In the genomic region with DNA sequence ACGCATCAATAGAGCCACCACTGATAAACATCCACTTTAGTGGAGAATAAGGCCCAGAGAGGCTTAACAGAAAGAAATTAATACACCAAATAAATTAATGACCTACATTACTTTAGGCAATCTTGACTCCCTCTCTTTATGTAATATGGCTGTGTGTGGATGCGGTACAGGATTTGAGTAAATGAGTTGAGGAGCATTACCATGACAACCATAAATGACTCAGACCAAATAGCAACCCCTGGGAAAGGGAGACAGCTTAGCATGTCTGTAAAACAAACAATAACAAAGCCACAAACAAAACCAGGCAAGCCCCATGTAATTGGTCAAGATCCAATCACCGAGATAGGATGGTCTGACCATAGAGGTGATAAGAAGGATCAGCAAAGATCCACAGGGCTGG, we compare ENCODE assay signal across 23 mouse cellular contexts.
DNase-seq lines count a peak whose midpoint lies in the region; ATAC-seq and TF ChIP-seq lines count a peak whose summit lies in the region.
"Had no signal": no experiment of that assay in that cellular context is flagged by ENCODE, and none has a peak within 500 bp of the region (broad histone marks: within the 10 kb centered on the region; RNA-seq: fewer than 3 reads in every experiment).

No protein-coding gene starts in this region.

- no peak overlapping the region for H3K4me2 ChIP-seq in neural tube, embryonic 13.5 days
- H3K4me2 ChIP-seq in hindbrain, embryonic 14.5 days (replicated peaks) = no peak overlapping the region
- H3K4me2 ChIP-seq in hindbrain, postnatal 0 days (ENCODE audit: low read depth, low read length) = no peak overlapping the region
- no peak overlapping the region for H3K4me2 ChIP-seq in liver, embryonic 11.5 days
- H3K4me2 ChIP-seq: embryonic facial prominence, embryonic 15.5 days; heart, embryonic 13.5 days had no signal

- H3K9me3 ChIP-seq in neural tube, embryonic 13.5 days = no peaks in the 10 kb centered on the region
- no peaks in the 10 kb centered on the region for H3K9me3 ChIP-seq in hindbrain, embryonic 14.5 days (ENCODE audit: control insufficient read depth, low read length)
- H3K9me3 ChIP-seq in hindbrain, postnatal 0 days (ENCODE audit: low read length) = peaks cover 6% of the 10 kb centered on the region; the same call in 1 of the 2 replicates
- no peaks in the 10 kb centered on the region for H3K9me3 ChIP-seq in liver, embryonic 11.5 days (ENCODE audit: control insufficient read depth, low read length)
- H3K9me3 ChIP-seq: embryonic facial prominence, embryonic 15.5 days; forebrain, embryonic 10.5 days had no signal

- no peaks in the 10 kb centered on the region for H3K36me3 ChIP-seq in neural tube, embryonic 13.5 days
- H3K36me3 ChIP-seq in hindbrain, embryonic 14.5 days (replicated peaks; ENCODE audit: control insufficient read depth, insufficient read depth) = no peaks in the 10 kb centered on the region
- no peaks in the 10 kb centered on the region for H3K36me3 ChIP-seq in hindbrain, postnatal 0 days (ENCODE audit: insufficient read depth, low read length)
- no peaks in the 10 kb centered on the region for H3K36me3 ChIP-seq in liver, embryonic 11.5 days (ENCODE audit: control insufficient read depth, insufficient read depth, low read length)
- H3K36me3 ChIP-seq: embryonic facial prominence, embryonic 15.5 days; forebrain, embryonic 10.5 days; heart, embryonic 13.5 days had no signal

- peak overlapping the region; percentile 39; the same call in 1 of the 2 replicates for H3K27ac ChIP-seq in layer of hippocampus, adult 2 months
- peak overlapping the region; percentile 33; the same call in 1 of the 2 replicates for H3K27ac ChIP-seq in neural tube, embryonic 13.5 days (replicated peaks)
- peak overlapping the region; percentile 32 for H3K27ac ChIP-seq in hindbrain, embryonic 14.5 days
- no peak overlapping the region for H3K27ac ChIP-seq in hindbrain, postnatal 0 days
- no peak overlapping the region for H3K27ac ChIP-seq in liver, embryonic 11.5 days (ENCODE audit: low read depth, low read length)
- H3K27ac ChIP-seq: embryonic facial prominence, embryonic 15.5 days; forebrain, embryonic 10.5 days; gastrocnemius, adult 2 months; heart, embryonic 13.5 days had no signal

- TF ChIP-seq CTCF in layer of hippocampus, adult 2 months (conservative IDR thresholded peaks at IDR 0.05) = no peak
- no peak for TF ChIP-seq CTCF in hindbrain, postnatal 0 days (IDR thresholded peaks at IDR 0.05; ENCODE audit: low read depth)

- H3K4me3 ChIP-seq in layer of hippocampus, adult 2 months = no peak overlapping the region
- H3K4me3 ChIP-seq in neural tube, embryonic 13.5 days = no peak overlapping the region
- no peak overlapping the region for H3K4me3 ChIP-seq in hindbrain, embryonic 14.5 days (replicated peaks; ENCODE audit: low read length)
- no peak overlapping the region for H3K4me3 ChIP-seq in hindbrain, postnatal 0 days (ENCODE audit: low read length)
- no peak overlapping the region for H3K4me3 ChIP-seq in liver, embryonic 11.5 days (ENCODE audit: low read depth, low read length)
- H3K4me3 ChIP-seq: embryonic facial prominence, embryonic 15.5 days; erythroblast, embryonic 14.5 days; forebrain, embryonic 10.5 days; gastrocnemius, adult 2 months; heart, embryonic 13.5 days had no signal

- DNase-seq in layer of hippocampus, adult 2 months (ENCODE audit: low spot score in 2 of 2) = no peak
- no peak for DNase-seq in layer of hippocampus, adult 18-20 months (ENCODE audit: low spot score in 2 of 2)
- no peak for DNase-seq in neural tube, embryonic 10.5 days (ENCODE audit: extremely low spot score, low spot score)
- peak; percentile 48 for DNase-seq in hindbrain, embryonic 14.5 days (ENCODE audit: low spot score)
- DNase-seq in hindbrain, postnatal 0 days (ENCODE audit: low spot score) = no peak
- no peak for DNase-seq in liver, embryonic 11.5 days (ENCODE audit: low spot score)
- no peak for DNase-seq in kidney, postnatal 14 days
- DNase-seq: adrenal gland, adult 2 months; adrenal gland, postnatal 25 days; cerebellum, adult 11 months; cerebellum, adult 8-10 months; cerebellum, postnatal 14 days; embryo, embryonic 11 days; gastrocnemius, adult 2 months; gastrocnemius, postnatal 36 days; heart, adult 11 months; heart, postnatal 4 days had no signal

- no peak overlapping the region for H3K9ac ChIP-seq in neural tube, embryonic 13.5 days
- H3K9ac ChIP-seq in hindbrain, embryonic 14.5 days = no peak overlapping the region
- H3K9ac ChIP-seq in hindbrain, postnatal 0 days (replicated peaks; ENCODE audit: low read length) = no peak overlapping the region
- no peak overlapping the region for H3K9ac ChIP-seq in liver, embryonic 11.5 days (ENCODE audit: low read depth, low read length)
- H3K9ac ChIP-seq: embryonic facial prominence, embryonic 15.5 days; heart, embryonic 13.5 days had no signal

- WGBS in neural tube, embryonic 13.5 days = 55% methylated on average over 3 of the region's 3 CpGs
- WGBS in hindbrain, embryonic 14.5 days = 51% methylated on average over 3 of the region's 3 CpGs
- 63% methylated on average over 3 of the region's 3 CpGs for WGBS in hindbrain, postnatal 0 days
- WGBS in liver, embryonic 11.5 days = 79% methylated on average over 3 of the region's 3 CpGs

- H3K4me1 ChIP-seq in neural tube, embryonic 13.5 days (replicated peaks) = peaks cover 17% of the 10 kb centered on the region
- H3K4me1 ChIP-seq in hindbrain, embryonic 14.5 days (replicated peaks; ENCODE audit: control insufficient read depth, insufficient read depth, low read length) = peaks cover 18% of the 10 kb centered on the region
- no peaks in the 10 kb centered on the region for H3K4me1 ChIP-seq in hindbrain, postnatal 0 days (ENCODE audit: insufficient read depth, low read length)
- no peaks in the 10 kb centered on the region for H3K4me1 ChIP-seq in liver, embryonic 11.5 days (replicated peaks; ENCODE audit: control insufficient read depth, insufficient read depth, low read length)
- H3K4me1 ChIP-seq: embryonic facial prominence, embryonic 15.5 days; forebrain, embryonic 10.5 days; heart, embryonic 13.5 days had no signal

- no peak for ATAC-seq in neural tube, embryonic 13.5 days (ENCODE audit: low read depth)
- ATAC-seq in hindbrain, embryonic 14.5 days (ENCODE audit: low FRiP score) = 0 out of 2 replicates have a peak, but pooled peaks have one; percentile 51
- 0 out of 2 replicates have a peak, but pooled peaks have one; percentile 15 for ATAC-seq in hindbrain, postnatal 0 days
- ATAC-seq in liver, embryonic 11.5 days (replicated peaks; ENCODE audit: low FRiP score) = no peak
- ATAC-seq: inflammation-experienced regulatory T-cells, adult 6 months had no signal

- H3K27me3 ChIP-seq in neural tube, embryonic 13.5 days = no peaks in the 10 kb centered on the region
- no peaks in the 10 kb centered on the region for H3K27me3 ChIP-seq in hindbrain, embryonic 14.5 days (ENCODE audit: control insufficient read depth, insufficient read depth, low read length)
- H3K27me3 ChIP-seq in hindbrain, postnatal 0 days (ENCODE audit: insufficient read depth, low read length) = no peaks in the 10 kb centered on the region
- no peaks in the 10 kb centered on the region for H3K27me3 ChIP-seq in liver, embryonic 11.5 days (replicated peaks; ENCODE audit: control insufficient read depth, insufficient read depth, low read length)
- H3K27me3 ChIP-seq: embryonic facial prominence, embryonic 15.5 days; heart, embryonic 13.5 days had no signal

Comparison
In these comparisons a context has a peak if more than half of its experiments do, and no peak if none do; other contexts are left out.
1. H3K27ac ChIP-seq: peak in layer of hippocampus, adult 2 months (single experiment), neural tube, embryonic 13.5 days (single experiment) and hindbrain, embryonic 14.5 days (single experiment); none in hindbrain, postnatal 0 days (single experiment) and liver, embryonic 11.5 days (single experiment).
2. ATAC-seq: peak in hindbrain, embryonic 14.5 days (single experiment) and hindbrain, postnatal 0 days (single experiment); none in neural tube, embryonic 13.5 days (single experiment) and liver, embryonic 11.5 days (single experiment).